Mouse (Mus musculus): ENCODE measurements at regions not wholly inside any gene's neighbourhood (a gene's known extent, or its start where the extent isn't known, plus 50 kb on each side); places are given as distances from the start of the nearest gene placed in this dataset.
A peak's percentile ranks its signal among the peaks of the same experiment; 100 is the strongest.

DNA sequence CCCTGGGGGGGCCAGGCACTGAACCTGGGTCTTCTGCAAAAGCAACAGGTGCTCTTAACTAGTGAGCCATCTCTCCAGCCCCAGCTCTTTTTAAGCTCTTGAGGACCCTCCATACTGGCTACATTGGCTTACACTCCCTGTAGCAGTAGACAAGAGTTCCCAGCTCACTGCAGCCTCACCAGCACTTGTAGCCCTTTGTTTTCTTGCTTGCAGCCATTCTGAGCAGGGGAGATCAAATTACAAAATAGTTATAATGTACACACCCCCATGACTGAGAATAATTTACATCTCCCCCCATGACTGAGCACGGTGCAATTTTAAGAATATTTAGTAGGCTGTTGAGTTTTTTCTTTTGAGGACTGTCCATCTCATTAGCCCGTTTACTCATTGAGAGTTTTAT, 165.8 kb upstream of the Prep start:
- 0 out of 2 replicates have a peak, but pooled peaks cover 6% of the 10 kb centered on the region for H3K9me3 ChIP-seq (ENCODE audit: control insufficient read depth, low read length)
- H3K4me1 ChIP-seq (ENCODE audit: control insufficient read depth, insufficient read depth, low read length): no peaks in the 10 kb centered on the region
- H3K27me3 ChIP-seq (replicated peaks; ENCODE audit: control insufficient read depth, insufficient read depth, low read length): no peaks in the 10 kb centered on the region
- H3K4me3 ChIP-seq (ENCODE audit: low read depth, low read length): no peak overlapping the region
- H3K36me3 ChIP-seq (ENCODE audit: control insufficient read depth, insufficient read depth, low read length): no peaks in the 10 kb centered on the region
- DNase-seq (ENCODE audit: low spot score) (no peak), ATAC-seq (ENCODE audit: low read depth) (no peak)
- no peak overlapping the region for H3K4me2 ChIP-seq (ENCODE audit: low read depth, low read length)
- H3K27ac ChIP-seq (replicated peaks; ENCODE audit: low read depth, low read length): no peak overlapping the region
- 54% methylated on average over 2 of the region's 2 CpGs for WGBS
- no peak overlapping the region for H3K9ac ChIP-seq (ENCODE audit: low read depth, low read length)

DNA sequence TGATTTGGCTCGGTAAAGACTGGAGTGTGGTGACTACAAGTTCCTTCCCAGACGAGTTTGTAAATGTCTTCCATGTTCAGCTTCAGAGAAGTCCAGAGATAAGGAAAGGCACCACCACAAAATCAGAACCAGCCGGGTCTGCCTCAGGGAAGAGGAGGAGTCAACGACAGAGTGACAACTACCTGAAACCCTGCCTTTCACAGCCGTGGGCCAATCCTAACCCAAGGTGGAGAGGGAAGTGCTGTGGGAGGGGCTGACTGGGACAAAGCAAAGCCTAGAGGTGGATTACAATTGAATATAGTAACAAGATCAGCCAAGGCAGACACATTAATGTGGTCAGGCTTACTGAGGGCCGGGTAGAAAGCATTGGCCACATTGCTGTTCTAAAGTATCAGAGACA, 174.9 kb upstream of the Prep start:
- Histone ChIP-seq H3K4me2 (ENCODE audit: low read depth, low read length) (no peak overlapping the region), H3K27me3 (replicated peaks; ENCODE audit: control insufficient read depth, insufficient read depth, low read length) (no peaks in the 10 kb centered on the region), H3K9ac (ENCODE audit: low read depth, low read length) (no peak overlapping the region), H3K9me3 (ENCODE audit: control insufficient read depth, low read length) (no peaks in the 10 kb centered on the region), H3K4me3 (ENCODE audit: low read depth, low read length) (no peak overlapping the region), H3K27ac (replicated peaks; ENCODE audit: low read depth, low read length) (no peak overlapping the region), H3K4me1 (ENCODE audit: control insufficient read depth, insufficient read depth, low read length) (no peaks in the 10 kb centered on the region), H3K36me3 (ENCODE audit: control insufficient read depth, insufficient read depth, low read length) (no peaks in the 10 kb centered on the region)
- WGBS: 39% methylated on average over 6 of the region's 6 CpGs
- DNase-seq (ENCODE audit: low spot score) (no peak), ATAC-seq (ENCODE audit: low read depth) (peak; percentile 44; the same call in 1 of the 2 replicates)

DNA sequence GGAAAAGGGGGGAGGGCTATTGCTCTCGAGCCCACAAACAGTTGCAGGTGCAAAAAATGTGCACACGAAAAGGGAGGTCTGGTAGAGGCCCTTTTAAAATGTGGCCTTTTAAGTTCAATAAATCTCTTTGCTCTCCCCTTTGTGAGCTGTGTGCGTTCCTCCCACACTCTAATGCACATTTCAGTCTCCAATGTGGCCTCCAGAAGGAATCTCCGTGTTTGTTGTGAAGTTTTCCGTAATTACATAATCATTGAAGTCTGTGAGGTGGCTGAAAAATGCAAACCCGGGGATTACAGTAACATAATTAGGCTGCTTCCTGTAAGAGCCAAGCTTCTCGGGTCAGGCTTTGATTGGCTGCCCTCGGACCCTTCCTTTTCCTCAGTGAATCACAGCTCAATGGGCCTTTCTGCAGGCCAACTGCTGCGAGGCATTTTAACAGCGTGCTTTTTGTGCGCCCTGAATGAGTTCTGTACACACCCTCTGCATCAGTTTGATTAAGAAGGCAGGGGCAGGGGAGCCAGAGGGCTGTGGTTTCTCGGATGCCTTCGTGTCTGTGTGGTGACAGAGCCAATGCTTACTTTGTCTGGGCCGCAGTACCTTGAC, 179.8 kb upstream of the Prep start:
- WGBS: 19% methylated on average over 14 of the region's 14 CpGs
- Histone ChIP-seq H3K9ac (ENCODE audit: low read depth, low read length) (no peak overlapping the region), H3K27me3 (replicated peaks; ENCODE audit: control insufficient read depth, insufficient read depth, low read length) (no peaks in the 10 kb centered on the region), H3K4me3 (ENCODE audit: low read depth, low read length) (no peak overlapping the region), H3K27ac (replicated peaks; ENCODE audit: low read depth, low read length) (0 out of 2 replicates have a peak overlapping the region, but pooled peaks have one; percentile 33), H3K9me3 (ENCODE audit: control insufficient read depth, low read length) (no peaks in the 10 kb centered on the region), H3K36me3 (ENCODE audit: control insufficient read depth, insufficient read depth, low read length) (no peaks in the 10 kb centered on the region), H3K4me1 (ENCODE audit: control insufficient read depth, insufficient read depth, low read length) (no peaks in the 10 kb centered on the region), H3K4me2 (ENCODE audit: low read depth, low read length) (0 out of 2 replicates have a peak overlapping the region, but pooled peaks have one; percentile 0)
- ATAC-seq (ENCODE audit: low read depth) (peak; percentile 53), DNase-seq (ENCODE audit: low spot score) (peak; percentile 75)

DNA sequence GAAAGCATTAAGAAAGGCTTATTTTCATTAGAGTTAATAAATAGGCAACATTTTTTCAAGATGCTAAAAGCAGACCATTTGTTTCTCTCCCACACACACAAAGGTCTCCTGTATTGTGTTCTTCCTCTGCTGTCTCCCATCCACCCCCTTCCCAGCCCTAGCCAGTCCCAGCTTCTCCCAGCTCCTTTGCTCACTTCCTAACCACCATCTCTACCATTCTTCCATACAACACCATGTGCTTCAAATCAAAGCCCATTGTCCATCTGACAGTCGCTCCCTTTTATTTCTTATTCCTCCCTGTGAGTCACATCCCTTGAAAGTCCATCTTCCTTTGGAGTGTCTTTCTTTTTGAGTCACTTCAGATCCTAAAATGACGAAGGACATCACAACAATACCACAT, 185.0 kb upstream of the Prep start:
- no peak for ATAC-seq (ENCODE audit: low read depth)
- H3K4me3 ChIP-seq (ENCODE audit: low read depth, low read length): no peak overlapping the region
- WGBS: 85% methylated on average over 2 of the region's 2 CpGs

DNA sequence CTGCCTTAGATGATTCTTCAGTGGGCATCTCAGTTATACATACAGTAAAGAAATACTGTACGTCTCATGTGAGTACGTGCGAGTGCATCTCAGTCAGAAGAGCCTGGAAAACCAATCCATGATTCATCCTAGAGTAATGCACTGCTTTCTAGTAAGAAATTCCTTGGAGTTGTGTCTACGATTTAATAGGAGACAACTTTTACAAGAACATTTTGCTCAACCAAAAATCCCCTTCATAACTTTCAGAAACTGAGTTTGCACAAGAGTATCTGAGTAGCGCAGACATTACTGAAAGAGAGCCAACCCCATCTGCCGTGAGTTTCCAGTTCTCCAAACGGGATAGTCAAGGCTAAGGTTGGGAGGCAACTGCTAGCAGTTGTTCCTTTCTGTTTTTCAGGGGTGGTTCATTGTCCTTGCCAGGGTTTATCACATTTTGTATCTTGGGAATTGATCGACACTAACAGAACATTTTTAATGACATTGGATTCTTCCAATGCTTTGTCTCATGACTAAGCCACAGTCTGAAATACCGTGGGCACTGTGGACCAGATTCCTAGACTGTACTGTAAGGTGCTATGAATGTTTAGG, 189.8 kb upstream of the Prep start:
- 84% methylated on average over 9 of the region's 9 CpGs for WGBS
- ATAC-seq (ENCODE audit: low read depth): no peak
- no peak for DNase-seq (ENCODE audit: low spot score)
- Histone ChIP-seq H3K27me3 (replicated peaks; ENCODE audit: control insufficient read depth, insufficient read depth, low read length) (no peaks in the 10 kb centered on the region), H3K4me3 (ENCODE audit: low read depth, low read length) (no peak overlapping the region), H3K9me3 (ENCODE audit: control insufficient read depth, low read length) (no peaks in the 10 kb centered on the region), H3K4me1 (ENCODE audit: control insufficient read depth, insufficient read depth, low read length) (no peaks in the 10 kb centered on the region), H3K9ac (ENCODE audit: low read depth, low read length) (no peak overlapping the region), H3K36me3 (ENCODE audit: control insufficient read depth, insufficient read depth, low read length) (no peaks in the 10 kb centered on the region), H3K4me2 (ENCODE audit: low read depth, low read length) (no peak overlapping the region), H3K27ac (replicated peaks; ENCODE audit: low read depth, low read length) (no peak overlapping the region)

More for the DNA sequence above, 185.0 kb upstream of the Prep start:
- Histone ChIP-seq H3K27me3 (replicated peaks; ENCODE audit: control insufficient read depth, insufficient read depth, low read length) (no peaks in the 10 kb centered on the region), H3K4me2 (ENCODE audit: low read depth, low read length) (no peak overlapping the region), H3K4me1 (ENCODE audit: control insufficient read depth, insufficient read depth, low read length) (no peaks in the 10 kb centered on the region), H3K9ac (ENCODE audit: low read depth, low read length) (no peak overlapping the region), H3K27ac (replicated peaks; ENCODE audit: low read depth, low read length) (no peak overlapping the region), H3K36me3 (ENCODE audit: control insufficient read depth, insufficient read depth, low read length) (no peaks in the 10 kb centered on the region), H3K9me3 (ENCODE audit: control insufficient read depth, low read length) (no peaks in the 10 kb centered on the region)
- DNase-seq (ENCODE audit: low spot score): no peak

DNA sequence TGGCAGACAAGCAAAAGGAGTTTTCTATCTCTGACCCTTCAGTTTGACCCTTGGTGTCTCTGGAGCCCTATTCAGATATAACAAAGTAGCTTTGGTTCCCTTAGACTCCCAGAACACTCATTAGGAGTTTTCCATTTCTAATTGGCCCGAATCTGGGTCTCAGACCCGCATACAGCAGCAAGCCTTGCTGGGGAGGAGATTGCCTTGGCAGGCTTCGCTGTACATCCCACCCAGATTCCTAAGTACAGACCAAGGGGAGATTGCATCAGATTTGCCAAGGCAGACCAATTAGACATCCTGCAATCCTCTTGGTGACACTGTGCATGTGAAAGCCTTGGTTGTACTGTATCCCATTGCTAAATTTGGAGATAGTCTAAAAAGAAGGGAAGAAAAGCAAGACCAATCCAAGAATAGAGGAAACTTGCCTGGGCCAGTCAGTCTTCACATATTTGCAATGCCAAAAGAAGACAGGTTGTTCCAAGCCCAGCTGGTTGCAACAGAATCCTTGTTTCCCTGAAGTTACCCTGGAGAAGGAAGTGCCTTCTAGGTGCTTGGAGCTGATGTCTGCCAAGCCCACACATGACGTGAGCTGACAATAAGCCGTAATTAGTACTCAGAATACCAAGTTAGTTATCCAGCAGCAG, 193.2 kb upstream of the Prep start:
- WGBS: 76% methylated on average over 5 of the region's 5 CpGs
- no peak overlapping the region for H3K4me2 ChIP-seq (ENCODE audit: low read depth, low read length)
- DNase-seq (ENCODE audit: low spot score): peak; percentile 25
- H3K4me1 ChIP-seq (ENCODE audit: control insufficient read depth, insufficient read depth, low read length): no peaks in the 10 kb centered on the region
- no peaks in the 10 kb centered on the region for H3K9me3 ChIP-seq (ENCODE audit: control insufficient read depth, low read length)
- no peak overlapping the region for H3K4me3 ChIP-seq (ENCODE audit: low read depth, low read length)
- no peaks in the 10 kb centered on the region for H3K36me3 ChIP-seq (ENCODE audit: control insufficient read depth, insufficient read depth, low read length)
- peak; percentile 33; the same call in 1 of the 2 replicates for ATAC-seq (ENCODE audit: low read depth)
- no peaks in the 10 kb centered on the region for H3K27me3 ChIP-seq (replicated peaks; ENCODE audit: control insufficient read depth, insufficient read depth, low read length)
- no peak overlapping the region for H3K9ac ChIP-seq (ENCODE audit: low read depth, low read length)
- H3K27ac ChIP-seq (replicated peaks; ENCODE audit: low read depth, low read length): no peak overlapping the region

DNA sequence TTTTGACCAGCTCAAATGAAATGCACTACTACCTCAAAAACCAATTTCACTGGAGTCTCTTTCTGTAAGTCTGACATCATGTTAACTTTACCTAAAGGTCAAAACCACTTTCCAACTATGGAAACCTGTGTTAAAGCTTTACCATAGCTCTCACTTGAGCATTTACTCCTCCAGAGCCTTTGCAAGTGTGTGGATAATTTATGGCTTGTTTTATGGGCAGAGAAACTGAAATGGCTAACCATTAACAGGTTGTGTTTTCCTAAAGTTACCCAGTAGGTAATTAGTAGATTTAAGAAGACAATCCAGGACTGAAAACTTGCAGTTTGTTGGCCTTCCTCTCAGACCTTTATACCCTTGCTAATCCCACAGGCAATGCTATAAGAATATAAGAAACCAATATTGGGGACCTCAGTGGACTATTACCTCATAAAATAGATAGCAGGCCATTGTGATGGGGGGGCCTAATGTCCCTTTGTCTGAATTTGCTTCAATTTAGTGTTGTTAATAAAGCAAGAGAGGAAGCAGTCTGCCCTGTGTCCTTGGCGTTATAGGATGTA, 202.7 kb upstream of the Prep start:
- DNase-seq (ENCODE audit: low spot score) (no peak), ATAC-seq (ENCODE audit: low read depth) (no peak)
- H3K27ac ChIP-seq (replicated peaks; ENCODE audit: low read depth, low read length): no peak overlapping the region
- no peaks in the 10 kb centered on the region for H3K36me3 ChIP-seq (ENCODE audit: control insufficient read depth, insufficient read depth, low read length)
- peaks cover 8% of the 10 kb centered on the region for H3K4me1 ChIP-seq (ENCODE audit: control insufficient read depth, insufficient read depth, low read length)
- H3K27me3 ChIP-seq (replicated peaks; ENCODE audit: control insufficient read depth, insufficient read depth, low read length): no peaks in the 10 kb centered on the region
- H3K4me3 ChIP-seq (ENCODE audit: low read depth, low read length): no peak overlapping the region
- no peak overlapping the region for H3K4me2 ChIP-seq (ENCODE audit: low read depth, low read length)
- 94% methylated on average over 1 of the region's 1 CpGs for WGBS
- H3K9ac ChIP-seq (ENCODE audit: low read depth, low read length): no peak overlapping the region
- H3K9me3 ChIP-seq (ENCODE audit: control insufficient read depth, low read length): peaks cover 4% of the 10 kb centered on the region

DNA sequence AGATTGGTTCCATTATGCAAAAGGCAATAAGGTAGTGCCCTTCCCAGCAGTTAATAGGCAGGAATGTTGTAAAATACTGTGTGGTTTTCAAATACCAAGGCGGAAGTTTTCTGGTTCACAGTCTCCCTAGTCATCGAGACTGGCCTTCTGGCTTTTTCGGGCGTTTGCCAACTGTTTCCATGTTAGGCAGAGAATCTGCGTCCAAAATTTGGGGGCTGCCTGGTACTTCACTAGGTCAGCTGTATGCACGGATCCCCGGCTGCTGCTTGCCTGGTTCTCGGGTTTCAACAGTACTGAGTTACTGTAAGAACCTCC, 204.7 kb upstream of the Prep start:
- no peaks in the 10 kb centered on the region for H3K27me3 ChIP-seq (replicated peaks; ENCODE audit: control insufficient read depth, insufficient read depth, low read length)

More for the DNA sequence above, 204.7 kb upstream of the Prep start:
- H3K9me3 ChIP-seq (ENCODE audit: control insufficient read depth, low read length): peaks cover under 1% of the 10 kb centered on the region
- H3K4me1 ChIP-seq (ENCODE audit: control insufficient read depth, insufficient read depth, low read length): peaks cover 8% of the 10 kb centered on the region
- H3K4me2 ChIP-seq (ENCODE audit: low read depth, low read length): no peak overlapping the region
- DNase-seq (ENCODE audit: low spot score): peak; percentile 54
- H3K36me3 ChIP-seq (ENCODE audit: control insufficient read depth, insufficient read depth, low read length): no peaks in the 10 kb centered on the region
- no peak overlapping the region for H3K4me3 ChIP-seq (ENCODE audit: low read depth, low read length)
- 0 out of 2 replicates have a peak, but pooled peaks have one; percentile 33 for ATAC-seq (ENCODE audit: low read depth)
- 38% methylated on average over 8 of the region's 8 CpGs for WGBS
- no peak overlapping the region for H3K9ac ChIP-seq (ENCODE audit: low read depth, low read length)
- peak overlapping the region; percentile 10; the same call in 1 of the 2 replicates for H3K27ac ChIP-seq (replicated peaks; ENCODE audit: low read depth, low read length)
